Mouse (Mus musculus): Measurements from ENCODE around the gene Krt35.

The Krt35 gene

DNA sequence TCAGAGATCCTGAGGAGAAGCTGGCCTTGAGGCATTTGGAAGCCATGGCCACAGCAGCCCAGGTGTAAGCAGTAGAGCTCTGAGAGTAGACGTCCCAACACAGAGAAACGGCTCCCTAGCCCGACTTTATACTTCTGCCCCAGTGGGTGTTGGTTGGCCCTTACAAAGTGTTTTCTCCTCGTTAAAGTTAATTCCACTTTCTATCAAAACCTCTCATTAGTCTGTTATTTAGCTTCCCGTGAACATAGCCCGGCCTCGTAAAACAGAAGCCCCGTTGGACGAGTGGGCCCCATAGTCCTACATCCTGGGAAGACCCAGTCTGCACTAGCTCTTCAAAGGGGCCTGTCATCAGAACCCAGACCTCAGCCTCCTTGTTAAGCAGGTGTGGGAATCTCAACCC is at the start of gene Krt35:
Gene Krt35, minus strand, starts transcription at position 101 of the 400 bp plus-strand sequence.
- no peak for DNase-seq

DNA sequence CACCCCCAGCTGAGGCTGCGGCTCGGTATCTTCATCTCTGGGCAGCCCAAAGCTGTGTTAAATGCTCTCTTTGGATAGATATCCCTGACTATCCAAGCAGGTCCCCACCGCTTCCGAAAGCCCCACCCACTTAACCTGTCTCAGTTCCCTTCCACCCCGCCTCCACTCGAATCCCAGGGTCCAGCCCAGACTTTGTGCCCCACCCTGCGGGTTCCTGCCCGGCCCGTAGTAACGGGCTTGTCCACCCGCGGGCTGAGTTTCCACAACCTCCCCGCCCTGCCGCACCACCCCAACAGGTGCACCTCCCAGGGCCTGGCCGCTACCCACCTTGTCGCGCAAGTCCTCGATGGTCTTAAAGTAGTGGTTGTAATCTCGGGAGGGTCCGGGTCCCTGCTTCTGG is 49.1 kb upstream of the Krt35 start:
- DNase-seq: peak; percentile 51

- no peak for DNase-seq
Observed at GRCm38 (mm10) chr11:100140966-100141365, 44.9 kb upstream of the Krt35 start.

DNA sequence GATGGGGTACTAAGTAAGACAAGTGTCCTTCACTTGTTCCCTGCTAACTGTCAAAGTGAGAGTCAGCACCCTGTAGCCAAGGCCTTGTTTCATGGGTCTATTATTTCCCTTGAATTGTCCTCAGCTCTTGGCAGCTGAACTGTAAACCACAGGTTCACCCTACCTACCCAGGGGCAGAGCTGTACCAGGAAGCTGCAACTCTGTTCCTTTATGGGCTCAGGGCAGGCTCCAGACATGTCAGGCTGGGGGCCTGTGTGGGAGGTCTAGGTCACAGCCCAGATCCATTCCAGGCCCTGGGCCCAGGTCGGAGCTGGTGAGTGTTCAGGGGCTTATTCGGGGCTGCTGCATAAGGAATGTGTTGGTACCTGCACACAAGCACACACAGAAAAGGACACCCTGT is 43.4 kb upstream of the Krt35 start:
- no peak for DNase-seq

- DNase-seq: no peak
Observed at GRCm38 (mm10) chr11:100138809-100139208, 42.8 kb upstream of the Krt35 start.

- DNase-seq: no peak
Observed at GRCm38 (mm10) chr11:100137693-100138092, 41.7 kb upstream of the Krt35 start.

DNA sequence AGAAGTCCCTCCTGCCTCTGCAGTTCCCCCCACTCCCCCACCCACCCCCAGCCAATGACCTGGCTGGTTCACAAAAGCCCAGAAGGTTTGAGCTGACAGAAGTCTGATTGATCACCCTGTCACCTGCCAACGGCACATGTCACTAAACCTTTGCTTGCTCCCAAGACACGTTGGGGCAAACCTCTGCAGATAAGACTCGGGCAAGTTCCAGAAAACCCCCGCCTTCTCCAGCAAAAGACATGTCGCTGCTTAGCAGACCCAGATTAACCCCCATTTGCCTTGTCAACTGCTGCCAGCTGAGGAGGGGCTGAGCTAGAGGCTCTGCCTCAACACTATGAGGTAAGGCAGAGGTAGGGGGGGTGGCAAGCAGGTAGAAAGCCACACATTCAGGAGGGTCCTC is 40.5 kb upstream of the Krt35 start:
- DNase-seq: no peak

DNA sequence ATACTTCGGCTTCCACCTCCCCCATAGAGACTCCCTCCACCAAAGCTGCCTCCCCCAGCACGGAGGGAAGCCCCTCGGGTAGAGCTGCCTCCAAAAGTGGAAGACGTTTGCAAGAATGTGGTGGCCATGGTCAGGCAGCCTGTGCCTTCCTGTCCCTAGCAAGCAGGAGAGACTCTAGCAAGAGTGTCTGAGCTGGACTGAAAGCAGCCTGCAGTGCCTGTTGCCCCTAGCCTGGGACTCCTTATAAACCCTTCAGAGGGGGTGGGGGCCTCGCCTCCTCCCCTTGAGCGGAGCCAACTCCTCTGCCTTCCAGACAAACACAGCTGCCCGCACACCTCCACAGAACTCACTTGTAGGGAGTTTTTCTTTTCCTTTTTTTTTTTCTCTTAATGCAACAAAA is 39.7 kb upstream of the Krt35 start, which contains the start of gene Krt15:
Gene Krt15, minus strand, starts transcription at position 198 of the 400 bp plus-strand sequence.
- no peak for DNase-seq

- no peak for DNase-seq
Observed at GRCm38 (mm10) chr11:100124901-100125300, 28.9 kb upstream of the Krt35 start.

GRCm38 (mm10) chr11:100121466-100121865 is 25.4 kb upstream of the Krt35 start, which contains the start of gene Krt13:
Gene Krt13, minus strand, starts transcription at chr11:100121566.
- DNase-seq: no peak

DNA sequence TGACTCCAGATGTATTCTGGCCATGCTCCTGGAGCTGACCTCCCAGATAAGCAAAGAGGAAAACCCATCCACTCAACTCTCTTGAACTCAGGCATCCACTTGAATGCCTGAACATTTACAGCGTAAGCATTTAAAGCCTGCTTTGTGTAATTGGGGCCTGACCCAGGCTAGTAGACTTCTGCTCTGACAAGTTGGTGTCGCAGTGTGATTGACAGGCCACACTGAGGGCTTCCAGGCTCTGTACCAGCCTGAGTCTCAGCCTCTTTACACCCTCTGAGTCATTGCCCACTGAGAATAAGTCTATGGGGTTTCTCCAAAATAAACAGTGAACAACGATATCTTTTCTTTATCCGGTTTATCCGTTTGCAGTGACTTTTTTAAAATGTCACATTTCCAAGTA is 24.3 kb upstream of the Krt35 start:
- no peak for DNase-seq

GRCm38 (mm10) chr11:100113742-100114029 is 17.6 kb upstream of the Krt35 start:
- DNase-seq: no peak

DNA sequence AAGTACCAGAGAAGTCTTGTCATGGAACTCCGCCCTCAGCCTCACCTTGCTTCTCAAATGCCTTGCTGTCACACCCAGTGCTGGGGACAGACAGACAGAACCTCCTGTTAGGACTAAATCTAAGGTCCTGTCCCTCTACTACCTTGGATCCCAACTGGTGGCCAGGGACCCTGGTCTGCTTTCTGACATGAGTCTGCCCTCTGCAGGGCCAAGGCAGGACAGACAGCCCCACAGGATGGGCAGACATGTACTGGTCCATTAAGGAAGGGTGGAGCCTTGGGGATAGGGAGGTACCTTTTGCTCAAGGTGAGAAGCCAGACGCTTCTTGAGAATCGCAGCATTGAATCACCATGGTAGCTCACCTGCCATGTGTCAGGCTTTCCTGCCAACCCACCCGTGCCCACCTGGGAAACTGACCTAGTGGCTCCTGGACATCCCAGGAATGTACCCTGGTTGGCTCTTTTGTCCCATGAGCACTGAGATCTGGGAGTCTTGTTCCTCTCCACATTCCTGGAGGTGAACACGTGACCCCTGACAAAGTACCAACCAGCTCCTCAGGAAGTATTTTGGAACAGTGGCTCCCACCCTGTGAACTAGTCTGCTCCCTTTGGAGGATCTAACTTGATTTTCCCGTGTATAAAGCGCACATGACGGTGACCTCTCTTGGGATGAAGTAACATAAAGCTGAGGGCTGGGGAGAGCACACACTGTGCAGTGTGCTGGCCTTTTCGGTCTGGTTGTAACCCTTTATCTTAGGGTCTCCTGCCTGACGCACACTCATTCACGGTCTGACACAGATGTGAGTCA is 17.1 kb upstream of the Krt35 start:
- DNase-seq: no peak

GRCm38 (mm10) chr11:100105576-100106122 is 9.6 kb upstream of the Krt35 start, which contains the start of gene Krt36:
Gene Krt36, minus strand, starts transcription at chr11:100105626.
- no peak for DNase-seq

DNA sequence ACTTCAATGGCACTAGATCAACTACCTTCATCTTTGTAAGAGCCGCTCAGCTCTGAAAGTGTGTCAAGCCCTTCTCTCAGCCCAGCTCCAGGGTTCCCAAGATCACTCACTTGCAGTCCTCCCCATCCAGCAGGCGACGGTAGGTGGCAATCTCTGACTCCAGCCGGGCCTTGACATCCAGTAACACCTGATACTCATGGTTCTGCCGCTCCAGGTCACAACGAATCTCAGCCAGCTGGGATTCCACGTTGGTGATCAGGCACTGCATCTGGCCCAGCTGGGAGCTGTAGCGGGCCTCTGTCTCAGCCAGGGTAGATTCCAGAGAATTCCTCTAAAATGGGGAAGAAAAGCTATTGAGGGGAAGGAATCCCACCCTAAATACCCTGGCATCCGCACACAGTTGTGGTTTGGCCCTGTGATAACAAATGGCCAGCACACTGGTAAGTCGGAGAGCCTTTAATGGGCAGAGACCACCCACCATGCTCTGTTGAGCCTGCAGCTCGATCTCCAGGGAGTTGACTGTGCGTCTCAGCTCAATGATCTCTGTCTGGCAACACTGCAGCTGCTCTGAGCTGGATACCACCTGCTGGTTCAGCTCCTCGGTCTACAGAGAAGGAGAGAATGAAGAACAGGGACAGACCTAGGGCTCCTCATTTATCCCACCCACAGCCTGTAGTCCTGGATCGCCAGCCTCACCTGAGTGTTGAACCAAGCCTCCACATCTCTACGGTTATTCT is 6.8 kb upstream of the Krt35 start:
- no peak for DNase-seq

- DNase-seq: no peak
Observed at GRCm38 (mm10) chr11:100100391-100100790, 4.3 kb upstream of the Krt35 start.

DNA sequence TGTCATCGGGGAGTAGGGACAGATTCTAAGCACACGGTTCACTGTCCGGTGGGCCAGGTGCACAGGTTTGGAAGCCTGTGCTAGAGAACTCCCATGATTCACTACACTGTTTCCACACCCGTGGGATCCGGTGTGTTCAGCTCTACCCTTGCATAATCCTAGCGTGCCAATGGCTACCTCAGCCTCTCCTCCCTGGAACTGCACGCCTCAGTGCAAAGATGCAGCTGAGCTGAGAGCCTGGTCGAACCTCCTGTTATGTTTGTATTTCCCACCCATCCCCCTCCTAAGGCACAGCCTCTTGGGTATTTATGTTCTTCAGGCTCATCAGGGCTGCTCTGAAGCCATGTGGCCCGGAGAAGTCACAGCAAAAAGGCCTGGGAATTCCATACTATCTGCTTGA is 1.8 kb upstream of the Krt35 start:
- DNase-seq: no peak

DNA sequence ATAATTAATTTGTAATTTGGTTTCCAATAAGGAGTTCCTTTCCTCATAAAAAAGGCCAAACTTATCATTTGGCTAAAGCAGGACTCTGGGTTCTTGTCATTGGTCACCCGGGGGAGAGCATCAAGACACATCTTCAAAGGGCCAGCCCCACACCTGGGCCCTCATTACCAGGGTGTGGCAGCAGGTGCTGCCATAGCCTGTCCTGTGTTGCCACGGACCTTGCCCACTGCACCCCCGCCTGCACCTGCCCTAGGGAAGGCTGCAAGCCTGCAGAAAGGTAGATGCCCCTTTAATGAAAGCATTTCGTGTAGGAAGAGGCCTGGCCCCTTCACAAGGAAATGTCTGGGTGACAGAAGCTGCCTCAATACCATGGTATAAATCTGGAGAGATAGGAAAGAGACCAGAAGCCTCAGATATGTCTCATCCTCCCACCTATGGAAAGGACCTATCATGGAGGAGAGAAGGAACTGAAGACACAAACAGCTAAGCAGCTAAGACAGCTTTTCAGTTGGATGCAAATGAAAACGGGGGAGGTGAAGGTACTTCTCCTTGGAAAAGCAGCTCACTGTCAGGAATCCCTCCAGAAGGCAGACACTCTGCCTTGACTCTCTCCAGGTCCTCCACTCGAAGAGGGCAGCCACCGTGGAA is 7.5 kb downstream of the Krt35 start:
- no peak for DNase-seq

- no peak for DNase-seq
Observed at GRCm38 (mm10) chr11:100087861-100088260, 8.2 kb downstream of the Krt35 start, which contains the start of gene Krt32. Gene Krt32, minus strand, starts transcription at chr11:100088226.

GRCm38 (mm10) chr11:100073873-100074272 is 22.2 kb downstream of the Krt35 start:
- no peak for DNase-seq

- no peak for DNase-seq
Observed at GRCm38 (mm10) chr11:100067293-100068036, 28.6 kb downstream of the Krt35 start.

DNA sequence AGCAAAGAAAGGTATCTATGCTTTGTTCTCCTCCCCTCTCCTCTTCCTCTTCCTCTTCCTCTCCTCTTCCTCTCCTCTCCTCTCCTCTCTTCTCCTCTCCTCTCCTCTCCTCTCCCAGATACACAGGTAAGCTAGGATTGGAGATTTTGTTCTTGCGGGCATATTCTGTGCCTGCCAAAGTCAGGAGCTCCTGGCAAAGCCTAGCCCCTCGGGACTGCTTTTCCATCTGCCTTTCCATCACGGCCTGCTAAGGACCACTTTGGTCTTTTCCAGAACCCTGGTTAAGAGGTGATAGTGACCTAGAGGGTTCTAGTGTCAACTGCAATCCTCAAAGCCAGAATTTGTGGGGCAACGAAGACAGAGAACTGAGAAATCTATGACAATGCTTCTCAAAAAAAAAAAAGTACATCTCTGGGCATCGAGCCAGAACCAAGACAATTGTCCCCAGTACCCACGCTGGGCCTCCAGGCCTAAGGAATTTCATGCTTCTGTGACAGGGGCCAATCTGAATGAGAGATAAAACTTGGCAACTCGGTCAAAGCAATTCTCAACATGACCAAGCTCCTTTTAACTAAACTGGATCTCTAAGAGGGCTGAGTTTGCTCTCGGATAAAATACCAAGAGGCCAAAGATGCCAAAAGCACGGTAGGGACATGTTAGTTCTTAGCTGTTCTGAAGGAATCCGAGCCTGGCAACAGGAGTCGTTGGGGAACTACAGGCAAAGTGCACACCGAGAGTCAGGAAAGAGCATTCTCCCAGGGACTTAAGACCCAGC is 29.6 kb downstream of the Krt35 start:
- no peak for DNase-seq

All from kidney, postnatal 14 days (tissue).